Mouse (Mus musculus) midbrain, postnatal 0 days (tissue): ENCODE data around the gene Stap2. TPM values are rescaled to one million over a fixed set of nuclear protein-coding genes. Genes with fewer than 3 reads are reported as not detected.
A peak's percentile ranks its signal among the peaks of the same experiment; 100 is the strongest.

Experiments used
- ATAC-seq: fragments of 200-750 bp; cut with Nextera tagmentation; 2 replicates; pipeline ENCODE4 v1.8.0; 2017; ENCODE audit warnings: moderate number of reproducible peaks, mild to moderate bottlenecking, moderate TSS enrichment, moderate library complexity; ENCODE audit not compliant: low FRiP score
- DNase-seq: peaks from one replicate; pipeline ENCODE4 v3.0.0-alpha.2; 2015; ENCODE audit warnings: low spot score
- H3K27ac ChIP-seq: fragments of 300-500 bp; sonication (generic); 2 replicates; pipeline ENCODE4 v1.5.1; 2014; ENCODE audit warnings: low read depth, mild to moderate bottlenecking, low read length, mixed read lengths
- H3K27me3 ChIP-seq: fragments of 300-500 bp; sonication (generic); 2 replicates; pipeline ENCODE4 v1.6.1; 2014; ENCODE audit warnings: low read length, control low read depth, mixed read lengths; ENCODE audit not compliant: insufficient read depth
- H3K36me3 ChIP-seq: fragments of 300-500 bp; sonication (generic); 2 replicates; pipeline ENCODE4 v1.6.1; 2014; ENCODE audit warnings: low read length, control low read depth, mixed read lengths; ENCODE audit not compliant: insufficient read depth
- H3K4me1 ChIP-seq: fragments of 300-500 bp; sonication (generic); 2 replicates; pipeline ENCODE4 v1.6.1; 2014; ENCODE audit warnings: mild to moderate bottlenecking, control low read depth, antibody characterized with exemption, low read length, mixed read lengths; ENCODE audit not compliant: insufficient read depth
- H3K4me2 ChIP-seq: fragments of 300-500 bp; sonication (generic); 2 replicates; pipeline ENCODE4 v1.6.1; 2014; ENCODE audit warnings: low read depth, mild to moderate bottlenecking, low read length, mixed read lengths; ENCODE audit not compliant: poor library complexity, severe bottlenecking
- H3K4me3 ChIP-seq: fragments of 300-500 bp; sonication (generic); 2 replicates; pipeline ENCODE4 v1.5.1; 2014; ENCODE audit warnings: low read depth, mild to moderate bottlenecking, low read length, moderate library complexity
- H3K9ac ChIP-seq: fragments of 300-500 bp; sonication (generic); replicated peaks from 2 replicates; pipeline ENCODE4 v1.6.1; 2014; ENCODE audit warnings: mild to moderate bottlenecking, low read length, moderate library complexity, mixed read lengths; ENCODE audit not compliant: poor library complexity, severe bottlenecking
- H3K9me3 ChIP-seq: fragments of 300-500 bp; sonication (generic); 2 replicates; pipeline ENCODE4 v1.6.1; 2016; ENCODE audit warnings: low read length, control low read depth
- CTCF ChIP-seq: IDR thresholded peaks from 2 replicates; pipeline ENCODE4 v1.5.1; 2016; ENCODE audit warnings: antibody characterized with exemption, mild to moderate bottlenecking
- WGBS: fragments of 180-500 bp; shearing (Covaris S2); extraction: QIAGEN DNeasy Blood & Tissue Kit; methylation state at CpG from one replicate; pipeline ENCODE4 v1.1.7; 2014; 5-methylcytosine and 5-hydroxymethylcytosine counted together
- polyA plus RNA-seq: library from polyadenylated mRNA; unstranded; fragments of >200 nt; fragmentation: Nextera tagmentation; extraction: Ambion mirVana; gene quantifications from 2 replicates; pipeline ENCODE4 v1.2.1, GENCODE M21; 2015
- total RNA-seq: library from RNA; depleted of rRNA; stranded (reverse); fragments of >200 nt; gene quantifications from 2 replicates; pipeline ENCODE4 v1.2.3, GENCODE M21; 2014

The Stap2 gene
- total and polyA plus RNA-seq, 2 experiments from 2014 or later, result 2.4 to 4.3 TPM

DNA sequence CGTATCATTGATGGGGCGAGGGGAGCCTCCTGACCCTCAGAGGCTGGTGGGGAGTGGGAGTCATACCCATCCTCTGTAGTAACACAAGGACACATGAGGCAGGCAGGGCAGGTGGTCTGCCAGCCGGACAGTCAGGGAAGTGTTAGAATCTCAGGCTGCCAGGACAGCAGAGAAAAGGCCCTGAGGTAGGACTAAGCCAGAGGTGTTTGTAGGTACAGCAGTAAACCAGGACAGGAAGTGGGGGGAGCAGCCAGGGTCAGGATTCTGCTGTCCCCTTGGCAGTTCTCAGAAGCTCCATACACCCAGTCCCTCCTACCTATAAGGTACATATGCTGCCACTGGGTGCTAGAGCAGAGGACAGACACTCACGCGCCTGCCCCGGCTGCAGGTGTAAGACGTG lies 43.8 kb downstream of the Stap2 start:
- Histone ChIP-seq H3K4me3 (no peak overlapping the region), H3K36me3 (peaks cover 22% of the 10 kb centered on the region), H3K4me1 (peaks cover 10% of the 10 kb centered on the region; the same call in 1 of the 2 replicates), H3K9me3 (no peaks in the 10 kb centered on the region), H3K27ac (no peak overlapping the region), H3K9ac (no peak overlapping the region), H3K4me2 (no peak overlapping the region), H3K27me3 (no peaks in the 10 kb centered on the region)
- DNase-seq, result no peak
- no peak for ATAC-seq
- WGBS, result 91% methylated on average over 7 of the region's 7 CpGs
- TF ChIP-seq CTCF, result no peak

DNA sequence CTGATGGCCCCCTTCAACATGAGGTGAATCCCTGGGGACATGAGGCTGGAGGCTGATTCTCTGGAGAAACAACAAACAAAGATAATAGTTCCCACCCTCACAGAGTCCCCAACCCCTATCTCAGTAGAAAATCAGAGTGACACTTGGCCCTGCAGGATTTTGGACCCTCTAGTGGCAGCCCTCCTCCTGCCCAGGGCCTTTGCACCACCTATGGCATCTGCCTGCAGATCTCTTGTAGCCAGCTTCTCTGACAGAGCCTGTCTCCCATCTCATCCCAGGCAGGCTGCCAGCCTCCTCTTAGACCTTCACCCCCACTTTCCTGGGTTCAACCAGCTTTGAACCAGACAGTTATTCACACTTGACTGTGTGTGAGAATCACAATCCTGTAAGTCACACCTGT lies 44.6 kb downstream of the Stap2 start:
- Histone ChIP-seq H3K9ac (no peak overlapping the region), H3K4me2 (no peak overlapping the region), H3K27ac (no peak overlapping the region), H3K36me3 (peaks cover 19% of the 10 kb centered on the region), H3K4me1 (peaks cover 10% of the 10 kb centered on the region; the same call in 1 of the 2 replicates), H3K27me3 (no peaks in the 10 kb centered on the region), H3K9me3 (no peaks in the 10 kb centered on the region), H3K4me3 (no peak overlapping the region)
- DNase-seq, result no peak
- no peak for TF ChIP-seq CTCF
- ATAC-seq, result no peak

- Histone ChIP-seq H3K4me3 (peak overlapping the region; percentile 42), H3K9me3 (no peaks in the 10 kb centered on the region), H3K4me2 (peak overlapping the region; percentile 44), H3K9ac (peak overlapping the region; percentile 36; the same call in 1 of the 2 replicates), H3K36me3 (peaks cover 16% of the 10 kb centered on the region), H3K27me3 (no peaks in the 10 kb centered on the region), H3K27ac (peak overlapping the region; percentile 82; the same call in 1 of the 2 replicates), H3K4me1 (peaks cover 10% of the 10 kb centered on the region; the same call in 1 of the 2 replicates)
- WGBS, result 81% methylated on average over 10 of the region's 10 CpGs
- ATAC-seq (no peak), DNase-seq (no peak)
- no peak for TF ChIP-seq CTCF
These were observed 45.2 kb downstream of the Stap2 start for GRCm38 (mm10) chr17:55959946-55960740.

DNA sequence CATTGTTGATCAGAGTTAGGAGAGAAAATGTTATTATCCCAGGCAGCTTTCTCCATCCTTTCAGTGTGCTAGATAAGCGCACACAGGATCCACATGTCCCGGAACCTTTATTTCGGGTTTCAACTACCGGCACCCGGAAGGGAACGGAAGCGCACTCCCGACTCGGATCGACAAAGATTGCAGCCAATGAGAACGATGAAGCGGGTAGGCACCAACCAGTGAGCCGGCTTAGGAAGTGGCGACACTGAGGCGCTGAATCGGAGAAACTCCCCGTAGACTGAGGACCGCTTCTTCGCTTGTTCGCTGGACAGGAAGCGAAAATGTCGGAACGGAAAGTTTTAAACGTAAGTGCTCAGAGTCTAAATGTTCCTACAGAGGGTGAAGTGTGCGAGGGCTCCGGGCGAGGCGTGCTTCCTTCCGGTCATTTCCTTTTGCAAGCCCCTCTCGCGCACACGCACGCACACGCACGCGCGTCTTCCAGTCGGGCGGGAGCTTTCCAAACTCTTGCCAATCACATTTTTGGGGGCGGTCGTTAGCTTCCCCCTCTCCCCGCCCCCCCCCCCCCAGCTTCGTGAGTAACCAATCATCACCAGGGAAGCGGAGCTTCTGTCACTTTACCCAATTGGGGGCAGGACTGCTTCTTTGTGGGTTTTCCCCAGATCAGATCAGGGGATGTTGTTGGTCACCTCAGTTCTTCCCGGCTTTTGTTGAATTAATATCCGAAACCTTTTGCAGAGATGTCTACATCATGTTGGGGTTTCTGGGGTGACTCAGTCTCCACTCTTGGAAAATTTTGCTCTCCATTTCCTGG lies 46.3 kb downstream of the Stap2 start, which contains the start of gene Yju2:
Yju2 (plus strand) TSS at position 182 of the 811 bp plus-strand sequence.
- Histone ChIP-seq H3K4me2 (peak within 1 kb of the TSS; percentile 57), H3K4me1 (peaks cover 10% of the 10 kb centered on the region; the same call in 1 of the 2 replicates), H3K27me3 (no peaks in the 10 kb centered on the region), H3K4me3 (peak within 1 kb of the TSS; percentile 42), H3K9me3 (no peaks in the 10 kb centered on the region), H3K36me3 (peaks cover 13% of the 10 kb centered on the region), H3K27ac (peak within 1 kb of the TSS; percentile 82), H3K9ac (peak within 1 kb of the TSS; percentile 48; the same call in 1 of the 2 replicates)
- WGBS, result under 1% methylated on average over 44 of the region's 46 CpGs
- DNase-seq, result peak; percentile 98
- peak; percentile 93 for ATAC-seq
- no peak for TF ChIP-seq CTCF

GRCm38 (mm10) chr17:55958584-55958886 lies 46.8 kb downstream of the Stap2 start:
- WGBS, result 21% methylated on average over 2 of the region's 2 CpGs

More at GRCm38 (mm10) chr17:55958584-55958886, 46.8 kb downstream of the Stap2 start:
- no peak for TF ChIP-seq CTCF
- Histone ChIP-seq H3K36me3 (peaks cover 10% of the 10 kb centered on the region), H3K4me1 (peaks cover 10% of the 10 kb centered on the region; the same call in 1 of the 2 replicates), H3K9me3 (no peaks in the 10 kb centered on the region), H3K4me2 (peak overlapping the region; percentile 57), H3K27me3 (no peaks in the 10 kb centered on the region), H3K27ac (peak overlapping the region; percentile 82), H3K9ac (0 out of 2 replicates have a peak overlapping the region, but pooled peaks have one; percentile 24), H3K4me3 (peak overlapping the region; percentile 42)
- DNase-seq, result no peak
- no peak for ATAC-seq
